In genomic region chr8:84959811-84960210, GRCm38 (mm10) we compare ENCODE assay signal across 26 mouse cellular contexts. TPM values are rescaled to one million over a fixed set of nuclear protein-coding genes. Genes with fewer than 3 reads are reported as not detected.
A peak's percentile ranks its signal among the peaks of the same experiment; 100 is the strongest.
DNase-seq lines count a peak whose midpoint lies in the region; ATAC-seq and TF ChIP-seq lines count a peak whose summit lies in the region.
"Had no signal": no experiment of that assay in that cellular context is flagged by ENCODE, and none has a peak within 500 bp of the region (broad histone marks: within the 10 kb centered on the region; RNA-seq: fewer than 3 reads in every experiment).

No protein-coding gene starts in this region.

- peak overlapping the region; percentile 60 for H3K9ac ChIP-seq in liver, adult 2 months (ENCODE audit: low read depth, low read length)
- H3K9ac ChIP-seq in liver, embryonic 12.5 days: no peak overlapping the region
- no peak overlapping the region for H3K9ac ChIP-seq in hindbrain, embryonic 16.5 days (ENCODE audit: low read depth, low read length)
- no peak overlapping the region for H3K9ac ChIP-seq in forebrain, embryonic 16.5 days (replicated peaks; ENCODE audit: low read depth, low read length)
- H3K9ac ChIP-seq: embryonic facial prominence, embryonic 12.5 days; forebrain, embryonic 15.5 days; liver, embryonic 15.5 days; midbrain, embryonic 15.5 days; stomach, embryonic 15.5 days had no signal

- H3K36me3 ChIP-seq in liver, adult 2 months (ENCODE audit: control insufficient read depth, insufficient read depth, low read length): no peaks in the 10 kb centered on the region
- H3K36me3 ChIP-seq in liver, embryonic 12.5 days: peaks cover 86% of the 10 kb centered on the region
- peaks cover 2% of the 10 kb centered on the region; the same call in 1 of the 2 replicates for H3K36me3 ChIP-seq in hindbrain, embryonic 16.5 days (ENCODE audit: control insufficient read depth, insufficient read depth, low read length)
- peaks cover 2% of the 10 kb centered on the region; the same call in 1 of the 2 replicates for H3K36me3 ChIP-seq in forebrain, embryonic 16.5 days (ENCODE audit: control insufficient read depth, insufficient read depth)
- H3K36me3 ChIP-seq: midbrain, embryonic 15.5 days had no signal

- 37% methylated on average over 7 of the region's 7 CpGs for WGBS in liver, adult 2 months
- 85% methylated on average over 7 of the region's 7 CpGs for WGBS in liver, embryonic 12.5 days (ENCODE audit: insufficient replicate concordance)
- 91% methylated on average over 7 of the region's 7 CpGs for WGBS in hindbrain, embryonic 16.5 days
- WGBS in forebrain, embryonic 16.5 days: 93% methylated on average over 7 of the region's 7 CpGs

- no peaks in the 10 kb centered on the region for H3K9me3 ChIP-seq in liver, embryonic 12.5 days (replicated peaks)
- no peaks in the 10 kb centered on the region for H3K9me3 ChIP-seq in hindbrain, embryonic 16.5 days (ENCODE audit: control insufficient read depth, low read length)
- no peaks in the 10 kb centered on the region for H3K9me3 ChIP-seq in forebrain, embryonic 16.5 days (ENCODE audit: control insufficient read depth, low read length)
- H3K9me3 ChIP-seq: embryonic facial prominence, embryonic 12.5 days; forebrain, embryonic 15.5 days; liver, embryonic 15.5 days; midbrain, embryonic 15.5 days; stomach, embryonic 15.5 days had no signal

- TF ChIP-seq POLR2A in liver, adult 2 months (IDR thresholded peaks at IDR 0.05; ENCODE audit: extremely low read depth, insufficient read depth, low read length): no peak

- DNase-seq in adrenal gland, adult (ENCODE audit: inconsistent age in 2 of 2, low spot score in 1 of 2): peak; percentile 86 to 89
- no peak for DNase-seq in adrenal gland, adult 18-20 months (ENCODE audit: low spot score in 2 of 2)
- peak; percentile 93 for DNase-seq in liver, adult 2 months (ENCODE audit: extremely low read depth, low read depth, low spot score)
- peak; percentile 61 for DNase-seq in adrenal gland, postnatal 25 days
- DNase-seq in testis, postnatal 14 days (ENCODE audit: low spot score): peak; percentile 73
- DNase-seq: cerebellum, adult 11-12 months; gastrocnemius, postnatal 10 days; kidney, adult 18-20 months; kidney, postnatal 14 days; lung, postnatal 10 days had no signal

- no peak for TF ChIP-seq CTCF in liver, adult 2 months (IDR thresholded peaks at IDR 0.05; ENCODE audit: low read depth, low read length)

- no peak for ATAC-seq in liver, embryonic 12.5 days
- ATAC-seq in hindbrain, embryonic 16.5 days: no peak
- ATAC-seq in forebrain, embryonic 16.5 days: no peak
- ATAC-seq: forebrain, embryonic 15.5 days; midbrain, embryonic 15.5 days had no signal

- no peaks in the 10 kb centered on the region for H3K79me2 ChIP-seq in liver, adult 2 months (ENCODE audit: control insufficient read depth, insufficient read depth, low read length)

- peak overlapping the region; percentile 82 for H3K27ac ChIP-seq in liver, adult 2 months (replicated peaks; ENCODE audit: insufficient read depth, low read depth, low read length)
- no peak overlapping the region for H3K27ac ChIP-seq in liver, embryonic 12.5 days
- no peak overlapping the region for H3K27ac ChIP-seq in hindbrain, embryonic 16.5 days (ENCODE audit: low read depth, low read length)
- H3K27ac ChIP-seq in forebrain, embryonic 16.5 days (ENCODE audit: low read length): no peak overlapping the region
- H3K27ac ChIP-seq: embryonic facial prominence, embryonic 12.5 days; forebrain, embryonic 15.5 days; liver, embryonic 15.5 days; midbrain, embryonic 15.5 days; stomach, embryonic 15.5 days had no signal

- H3K4me1 ChIP-seq in liver, adult 2 months (ENCODE audit: control insufficient read depth, insufficient read depth, low read length): peaks cover 7% of the 10 kb centered on the region; the same call in 1 of the 2 replicates
- H3K4me1 ChIP-seq in liver, embryonic 12.5 days: peaks cover 11% of the 10 kb centered on the region
- peaks cover under 1% of the 10 kb centered on the region for H3K4me1 ChIP-seq in hindbrain, embryonic 16.5 days (ENCODE audit: control insufficient read depth, insufficient read depth, low read depth, low read length)
- peaks cover under 1% of the 10 kb centered on the region for H3K4me1 ChIP-seq in forebrain, embryonic 16.5 days (replicated peaks; ENCODE audit: control insufficient read depth, insufficient read depth, low read length)
- H3K4me1 ChIP-seq: stomach, embryonic 15.5 days had no signal

- no peaks in the 10 kb centered on the region for H3K27me3 ChIP-seq in liver, adult 2 months (ENCODE audit: control insufficient read depth, insufficient read depth, low read length)
- H3K27me3 ChIP-seq in liver, embryonic 12.5 days (replicated peaks): no peaks in the 10 kb centered on the region; the same call in 1 of the 2 replicates
- H3K27me3 ChIP-seq in hindbrain, embryonic 16.5 days (replicated peaks; ENCODE audit: control insufficient read depth, insufficient read depth, low read length): no peaks in the 10 kb centered on the region
- no peaks in the 10 kb centered on the region for H3K27me3 ChIP-seq in forebrain, embryonic 16.5 days (replicated peaks; ENCODE audit: control insufficient read depth, insufficient read depth, low read length)
- H3K27me3 ChIP-seq: CH12.LX; embryonic facial prominence, embryonic 12.5 days; forebrain, embryonic 15.5 days; liver, embryonic 15.5 days; midbrain, embryonic 15.5 days; stomach, embryonic 15.5 days had no signal

- H3K4me3 ChIP-seq in liver, adult 2 months (ENCODE audit: insufficient read depth, low read depth, low read length): no peak overlapping the region
- no peak overlapping the region for H3K4me3 ChIP-seq in liver, embryonic 12.5 days
- no peak overlapping the region for H3K4me3 ChIP-seq in hindbrain, embryonic 16.5 days (ENCODE audit: low read length)
- H3K4me3 ChIP-seq in forebrain, embryonic 16.5 days (replicated peaks; ENCODE audit: low read length): no peak overlapping the region
- H3K4me3 ChIP-seq: embryonic facial prominence, embryonic 12.5 days; forebrain, embryonic 15.5 days; liver, embryonic 15.5 days; midbrain, embryonic 15.5 days; stomach, embryonic 15.5 days had no signal

- no peak overlapping the region for H3K4me2 ChIP-seq in liver, embryonic 12.5 days
- no peak overlapping the region for H3K4me2 ChIP-seq in hindbrain, embryonic 16.5 days (ENCODE audit: low read length)
- H3K4me2 ChIP-seq in forebrain, embryonic 16.5 days (ENCODE audit: low read length): no peak overlapping the region
- H3K4me2 ChIP-seq: embryonic facial prominence, embryonic 12.5 days; forebrain, embryonic 15.5 days; liver, embryonic 15.5 days; midbrain, embryonic 15.5 days; stomach, embryonic 15.5 days had no signal

RNA-seq across cellular contexts. Expression of gene Gm49661, which starts 9.4 kb away (rescaled TPM):
- 1 to 10 TPM; 1.9 TPM for total RNA-seq in adrenal gland, adult 18-20 months (2021)
- total RNA-seq in liver, adult 2 months (2014; rRNA removed): not detected in 2 replicates
- polyA plus RNA-seq in liver, adult 2 months (2012; rRNA removed): 1.0 TPM in 1 of 2 replicates, not detected in the other
- polyA plus RNA-seq in liver, embryonic 12.5 days (2016; fragmentation: Nextera tagmentation; extraction: Ambion mirVana): 1.1 TPM in 1 of 2 replicates, not detected in the other
- 4.4 TPM in 1 of 2 replicates, not detected in the other for total RNA-seq in adrenal gland, postnatal 25 days (2021)
- polyA plus RNA-seq in hindbrain, embryonic 16.5 days (2015; fragmentation: Nextera tagmentation; extraction: Ambion mirVana): not detected in 2 replicates
- not detected in 2 replicates for polyA plus RNA-seq in forebrain, embryonic 16.5 days (2015; fragmentation: Nextera tagmentation; extraction: Ambion mirVana)
- total RNA-seq: gastrocnemius, postnatal 10 days; hematopoietic stem cell, adult 5-6 weeks; layer of hippocampus, adult 8-10 months; left cerebral cortex, adult 18-20 months had no signal
- polyA plus RNA-seq: cortical plate, adult 2 months; embryonic facial prominence, embryonic 12.5 days; forebrain, embryonic 15.5 days; limb, embryonic 11.5 days; liver, embryonic 15.5 days; midbrain, embryonic 15.5 days; spleen, adult 2 months; stomach, embryonic 15.5 days had no signal

RNA-seq across cellular contexts. Expression of gene Prdx2, which starts 9.6 kb away (rescaled TPM):
- 100 to 1,000 TPM; 740 to 761 TPM for total RNA-seq in adrenal gland, adult 18-20 months (2021)
- 135 and 157 TPM in 2 replicates for total RNA-seq in liver, adult 2 months (2014; rRNA removed)
- 110 and 142 TPM in 2 replicates for polyA plus RNA-seq in liver, adult 2 months (2012; rRNA removed)
- polyA plus RNA-seq in liver, embryonic 12.5 days (2016; fragmentation: Nextera tagmentation; extraction: Ambion mirVana): 1,859 and 1,895 TPM in 2 replicates
- total RNA-seq in adrenal gland, postnatal 25 days (2021): 496 and 624 TPM in 2 replicates
- 1,040 and 1,063 TPM in 2 replicates for polyA plus RNA-seq in hindbrain, embryonic 16.5 days (2015; fragmentation: Nextera tagmentation; extraction: Ambion mirVana)
- 1,287 and 1,394 TPM in 2 replicates for polyA plus RNA-seq in forebrain, embryonic 16.5 days (2015; fragmentation: Nextera tagmentation; extraction: Ambion mirVana)

RNA-seq across cellular contexts. Expression of gene Rnaseh2a, which starts 9.8 kb away (rescaled TPM):
- 100 to 1,000 TPM in 1 of 2 experiments, 10 to 100 TPM in 1; 80.9 to 131 TPM for total RNA-seq in adrenal gland, adult 18-20 months (2021)
- total RNA-seq in liver, adult 2 months (2014; rRNA removed): 17.1 and 24.5 TPM in 2 replicates
- polyA plus RNA-seq in liver, adult 2 months (2012; rRNA removed): 25.6 and 28.3 TPM in 2 replicates
- polyA plus RNA-seq in liver, embryonic 12.5 days (2016; fragmentation: Nextera tagmentation; extraction: Ambion mirVana): 149 and 150 TPM in 2 replicates
- 101 and 159 TPM in 2 replicates for total RNA-seq in adrenal gland, postnatal 25 days (2021)
- 55.8 and 57.5 TPM in 2 replicates for polyA plus RNA-seq in hindbrain, embryonic 16.5 days (2015; fragmentation: Nextera tagmentation; extraction: Ambion mirVana)
- 79.9 and 85.8 TPM in 2 replicates for polyA plus RNA-seq in forebrain, embryonic 16.5 days (2015; fragmentation: Nextera tagmentation; extraction: Ambion mirVana)

RNA-seq across cellular contexts. Expression of gene Rtbdn, which starts 13.0 kb away (rescaled TPM):
- under 1 TPM in 1 of 2 experiments, not detected in 1; 0.16 TPM for total RNA-seq in adrenal gland, adult 18-20 months (2021)
- total RNA-seq in liver, adult 2 months (2014; rRNA removed): not detected in 2 replicates
- not detected in 2 replicates for polyA plus RNA-seq in liver, adult 2 months (2012; rRNA removed)
- polyA plus RNA-seq in liver, embryonic 12.5 days (2016; fragmentation: Nextera tagmentation; extraction: Ambion mirVana): 0.39 and 0.60 TPM in 2 replicates
- total RNA-seq in adrenal gland, postnatal 25 days (2021): not detected in 2 replicates
- 3.0 and 3.2 TPM in 2 replicates for polyA plus RNA-seq in hindbrain, embryonic 16.5 days (2015; fragmentation: Nextera tagmentation; extraction: Ambion mirVana)
- polyA plus RNA-seq in forebrain, embryonic 16.5 days (2015; fragmentation: Nextera tagmentation; extraction: Ambion mirVana): 2.2 and 2.4 TPM in 2 replicates
- total RNA-seq: gastrocnemius, postnatal 10 days; hematopoietic stem cell, adult 5-6 weeks; megakaryocyte, adult 5-6 weeks had no signal
- polyA plus RNA-seq: spleen, adult 2 months had no signal

RNA-seq across cellular contexts. Expression of gene Junb, which starts 18.7 kb away (rescaled TPM):
- total RNA-seq in adrenal gland, adult 18-20 months (2021): 10 to 100 TPM; 27.1 to 28.5 TPM
- total RNA-seq in liver, adult 2 months (2014; rRNA removed): 29.5 and 45.6 TPM in 2 replicates
- 12.3 and 17.9 TPM in 2 replicates for polyA plus RNA-seq in liver, adult 2 months (2012; rRNA removed)
- 18.0 and 18.3 TPM in 2 replicates for polyA plus RNA-seq in liver, embryonic 12.5 days (2016; fragmentation: Nextera tagmentation; extraction: Ambion mirVana)
- total RNA-seq in adrenal gland, postnatal 25 days (2021): 32.8 and 33.2 TPM in 2 replicates
- polyA plus RNA-seq in hindbrain, embryonic 16.5 days (2015; fragmentation: Nextera tagmentation; extraction: Ambion mirVana): 4.3 and 5.3 TPM in 2 replicates
- 7.6 and 8.2 TPM in 2 replicates for polyA plus RNA-seq in forebrain, embryonic 16.5 days (2015; fragmentation: Nextera tagmentation; extraction: Ambion mirVana)

Comparison
In these comparisons a context has a peak if more than half of its experiments do, and no peak if none do; other contexts are left out.
1. DNase-seq: peak in adrenal gland, adult (2 of 2), liver, adult 2 months (single experiment), adrenal gland, postnatal 25 days (single experiment) and testis, postnatal 14 days (single experiment); none in adrenal gland, adult 18-20 months (0 of 2).